Mouse (Mus musculus): ENCODE results near the gene Pparg.
A peak's percentile ranks its signal among the peaks of the same experiment; 100 is the strongest.

Pparg gene

DNA sequence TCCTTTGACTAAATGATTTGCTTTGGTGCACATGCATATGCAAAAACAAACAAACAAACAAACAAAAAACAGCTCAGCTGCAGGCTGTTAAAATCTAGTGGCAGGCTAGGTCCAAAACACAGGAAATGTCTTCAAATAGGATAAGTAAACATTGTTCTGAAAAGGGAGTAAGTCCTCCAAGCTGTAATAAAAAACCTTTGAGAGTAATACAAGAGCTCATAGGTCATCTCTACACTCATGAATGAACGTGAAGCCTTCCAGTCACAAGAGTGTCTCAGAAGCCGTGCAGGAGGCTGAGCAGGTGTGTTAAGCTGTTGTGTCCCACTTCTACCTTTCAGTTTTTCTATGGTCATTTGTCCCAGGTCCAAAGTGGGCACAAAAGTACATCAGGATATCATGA lies 102.6 kb downstream of the Pparg start:
- DNase-seq (ENCODE audit: low spot score in 2 of 2) = no peak

DNA sequence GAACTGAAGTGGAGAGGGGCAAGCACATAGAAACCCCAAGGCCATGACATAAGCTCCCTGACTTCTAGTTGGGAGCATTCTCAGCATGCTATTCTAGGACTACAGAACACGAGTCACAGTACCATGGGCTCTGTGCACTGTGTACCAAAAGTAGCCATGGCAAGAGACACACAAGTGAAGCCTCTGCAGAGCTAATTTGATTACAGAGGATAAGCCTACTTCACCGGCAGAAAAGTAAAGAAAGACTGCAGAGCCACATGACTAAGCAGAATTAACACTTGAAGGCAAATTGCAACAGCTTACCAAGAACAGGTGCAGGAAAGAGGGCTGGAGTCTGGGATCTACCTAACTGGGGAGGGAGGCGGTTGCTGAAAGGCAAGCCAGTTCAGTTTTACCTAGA lies 103.9 kb downstream of the Pparg start:
- no peak for DNase-seq (ENCODE audit: low spot score in 2 of 2)

DNA sequence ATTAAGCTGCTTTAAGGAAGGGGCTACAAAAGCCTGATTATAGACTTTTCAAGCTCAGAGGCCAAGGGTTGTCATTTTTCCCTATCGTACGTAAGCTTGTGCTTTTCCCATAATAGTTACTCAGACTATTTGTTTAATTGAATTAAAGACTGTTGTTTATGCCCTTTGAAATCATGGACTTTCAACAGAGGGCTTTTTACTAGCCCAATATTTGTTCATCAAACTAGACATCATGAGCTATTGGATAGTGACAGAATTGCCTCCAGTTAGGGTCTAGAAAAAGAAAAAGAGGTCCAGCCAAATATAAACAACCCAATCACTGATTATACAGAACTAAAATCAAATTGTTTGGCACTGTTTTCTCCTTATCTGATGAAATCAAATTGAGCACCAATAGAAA lies 104.7 kb downstream of the Pparg start:
- DNase-seq (ENCODE audit: low spot score in 2 of 2) = no peak

DNA sequence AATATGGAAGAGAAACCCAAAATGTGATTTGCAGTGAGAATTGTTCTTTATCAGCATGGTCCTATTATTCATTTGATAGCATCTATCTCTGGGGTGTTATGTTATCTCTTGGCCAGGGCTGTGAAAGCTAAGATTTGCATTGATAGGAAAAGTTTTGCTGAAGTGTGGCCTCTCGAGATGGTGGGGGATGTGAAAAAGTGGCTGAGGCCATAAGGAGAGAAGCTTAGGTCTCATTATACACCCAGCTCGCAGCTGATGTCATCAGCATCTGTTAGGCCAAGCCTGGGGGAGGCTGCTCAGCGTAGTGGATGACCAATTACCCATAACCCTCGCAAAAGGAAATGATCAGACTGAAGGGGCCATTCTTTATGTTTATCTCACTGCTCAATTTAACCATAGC lies 105.1 kb downstream of the Pparg start:
- DNase-seq (ENCODE audit: low spot score in 2 of 2) = no peak

DNA sequence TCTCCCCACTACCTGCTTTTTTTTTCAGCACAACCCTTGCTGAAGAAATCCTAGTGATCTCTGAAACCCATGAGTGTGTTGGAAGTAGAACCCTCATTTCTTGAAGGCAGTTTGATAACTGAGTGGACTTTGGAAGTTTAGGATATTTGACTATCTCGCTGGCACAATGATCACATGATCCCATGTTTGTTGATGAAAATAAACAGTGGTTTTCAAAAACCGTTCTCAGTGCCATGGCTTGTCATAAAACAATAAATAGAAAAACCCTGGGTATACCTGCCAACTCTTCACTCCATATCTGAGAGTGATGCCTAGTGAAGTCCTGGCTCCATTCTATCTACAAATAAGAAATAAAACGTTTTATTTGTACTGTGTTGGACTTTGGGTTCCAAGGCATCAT lies 105.8 kb downstream of the Pparg start:
- DNase-seq (ENCODE audit: low spot score in 2 of 2) = no peak

DNA sequence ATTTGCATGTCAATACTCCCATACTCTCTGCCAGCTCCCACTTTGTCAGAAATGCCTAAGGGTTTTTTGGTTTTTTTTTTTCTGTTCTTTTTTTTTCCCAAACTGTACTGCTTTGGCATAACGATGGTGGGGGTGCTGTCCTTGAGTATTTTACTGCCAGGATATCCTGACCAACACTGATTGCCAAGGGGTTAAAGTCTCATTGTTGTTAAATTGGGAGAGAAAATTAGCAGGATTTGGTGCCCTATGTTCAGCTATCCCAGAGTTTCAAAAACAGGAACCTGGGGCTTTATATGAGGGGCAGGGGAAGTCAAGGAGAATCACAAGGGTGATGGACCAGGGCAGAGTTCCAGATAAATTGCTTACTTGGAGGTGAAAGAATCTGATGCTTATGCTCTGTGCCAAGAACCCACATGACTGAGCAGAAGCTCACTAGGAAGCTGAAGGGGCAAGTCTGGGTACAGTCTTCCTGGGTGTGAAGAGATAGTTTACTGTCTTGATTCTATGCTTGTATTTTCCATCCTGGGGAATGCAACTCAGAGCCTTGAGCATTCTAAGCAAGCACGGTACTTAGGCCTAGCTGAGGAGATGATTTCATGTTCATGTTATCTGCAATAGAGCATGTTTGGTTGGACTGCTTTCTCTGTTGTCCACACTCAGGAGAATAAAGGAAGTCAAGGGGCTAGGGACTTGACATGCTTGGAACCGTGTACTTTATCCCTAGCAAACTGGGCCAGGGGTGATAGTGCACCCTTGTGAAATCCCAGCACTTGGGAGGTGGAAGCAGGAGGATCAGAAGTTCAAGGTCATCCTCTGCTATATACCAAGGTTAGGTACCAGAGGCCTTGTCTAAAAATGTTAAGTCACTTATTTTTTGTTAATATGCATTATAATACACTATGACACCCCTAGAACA lies 109.2 kb downstream of the Pparg start:
- DNase-seq (ENCODE audit: low spot score in 2 of 2) = no peak

DNA sequence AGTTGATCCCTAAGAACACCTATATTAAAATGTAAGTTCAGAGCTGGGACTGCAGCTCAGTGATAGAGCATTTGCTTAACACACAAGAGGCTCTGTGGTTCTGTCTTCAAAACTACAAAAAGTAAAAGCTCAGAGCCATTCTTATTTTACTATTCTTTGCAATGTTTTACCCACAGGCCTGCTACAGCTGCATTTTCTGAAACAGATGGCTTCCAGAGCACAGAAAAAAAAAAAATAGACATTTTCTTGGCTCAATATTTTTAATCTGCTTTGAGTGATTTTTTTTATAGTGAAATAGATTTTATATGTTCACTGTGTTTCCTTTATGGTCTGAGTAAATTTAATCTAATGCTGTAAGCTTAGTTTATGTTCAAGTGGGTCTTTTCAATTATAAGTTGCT lies 111.2 kb downstream of the Pparg start:
- no peak for DNase-seq (ENCODE audit: low spot score in 2 of 2)

DNA sequence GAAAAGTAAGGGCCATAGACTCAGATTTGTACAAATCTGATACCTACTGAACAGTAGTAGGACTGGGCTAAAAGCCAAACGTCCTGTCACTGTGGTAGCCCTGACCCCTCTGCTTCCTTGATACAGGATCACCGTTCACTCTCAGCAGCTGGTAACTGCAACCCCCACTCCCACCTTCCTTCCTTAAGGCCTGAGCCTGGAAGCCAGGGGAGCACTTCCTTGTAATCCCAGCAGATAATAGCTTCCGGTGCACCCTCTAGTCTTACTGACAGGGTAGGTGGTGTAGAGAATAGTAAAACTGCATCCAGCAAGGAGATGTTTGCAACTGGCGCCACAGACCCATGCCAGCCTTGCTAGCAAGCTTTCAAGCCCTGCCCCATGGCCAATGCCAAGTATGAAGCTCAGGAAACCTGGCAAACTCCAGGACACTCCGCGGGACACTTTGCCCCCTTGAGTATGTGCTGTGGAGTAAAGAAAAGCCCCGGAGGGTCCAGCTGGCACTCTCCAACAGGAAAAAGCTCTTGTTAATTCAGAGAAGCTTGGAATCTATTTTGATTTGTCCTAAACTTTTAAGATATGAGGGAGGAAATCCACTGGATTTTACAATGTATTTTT lies 116.4 kb downstream of the Pparg start:
- DNase-seq (ENCODE audit: low spot score in 2 of 2) = no peak

DNA sequence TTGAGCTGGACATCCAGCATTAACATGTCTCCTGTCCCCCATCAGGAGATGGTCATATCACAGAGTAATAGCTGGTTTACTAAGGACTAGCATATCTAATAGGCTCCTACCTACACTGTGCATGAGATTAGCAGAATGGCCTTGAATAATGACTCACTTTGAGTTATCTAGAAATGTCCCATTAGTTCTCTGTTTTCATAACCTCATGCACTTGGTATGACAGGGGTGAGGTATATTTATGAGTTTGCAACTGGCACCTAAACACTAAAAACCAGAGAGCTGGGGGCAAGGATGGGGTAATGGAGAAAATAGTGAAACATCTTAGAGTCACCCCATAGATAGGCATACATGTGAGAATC lies 119.2 kb downstream of the Pparg start:
- DNase-seq (ENCODE audit: low spot score in 2 of 2) = no peak

DNA sequence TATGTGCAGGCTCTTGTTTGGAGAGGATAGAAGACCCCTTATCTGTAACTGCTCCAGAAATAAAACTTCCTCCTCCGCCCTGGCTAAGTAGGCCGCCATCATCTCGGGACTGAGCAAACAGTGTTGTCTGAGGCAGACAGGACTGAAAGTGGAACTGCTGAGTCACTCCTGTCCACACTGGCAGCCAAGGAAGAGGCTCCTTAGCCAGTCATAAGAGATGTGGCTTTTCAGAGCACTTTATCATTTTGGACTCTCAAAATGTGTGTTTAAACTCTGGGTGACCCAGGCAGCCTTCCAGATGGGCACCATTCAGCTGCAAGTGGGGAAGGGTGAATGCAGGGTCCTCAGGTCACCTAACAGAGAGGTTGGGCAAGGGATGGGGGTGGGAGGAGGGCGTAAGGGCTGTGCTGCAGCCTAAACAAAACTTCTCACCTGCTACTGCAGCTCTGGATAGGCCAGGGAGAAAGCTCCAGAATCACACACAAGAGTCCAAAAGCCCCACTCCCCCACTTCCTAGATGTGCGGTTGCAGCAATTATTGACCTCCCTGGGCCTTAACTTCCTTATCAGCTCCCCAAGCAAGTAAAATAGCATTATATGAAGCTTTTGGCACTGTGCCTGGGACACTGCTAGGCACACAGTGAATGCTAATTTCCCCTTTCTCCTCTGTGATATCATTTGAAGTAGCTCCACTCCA lies 119.7 kb downstream of the Pparg start:
- DNase-seq (ENCODE audit: low spot score in 2 of 2) = peak; percentile 45 to 56

DNA sequence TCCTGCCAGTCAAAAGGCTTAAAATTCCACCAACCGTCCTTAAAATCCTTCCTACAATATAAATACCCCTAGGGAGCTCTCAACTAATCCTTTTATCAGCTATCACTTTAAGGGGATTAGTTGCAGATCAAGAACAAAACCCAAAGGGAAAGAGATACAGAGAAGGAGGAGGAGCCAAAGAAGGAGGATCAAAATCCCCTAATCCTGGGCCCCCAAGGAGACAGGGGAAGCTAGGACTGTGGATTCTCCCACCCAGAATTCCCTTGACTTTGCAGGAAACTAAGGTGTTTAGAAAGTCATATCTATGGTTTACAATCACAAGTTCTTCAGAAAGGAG lies 120.2 kb downstream of the Pparg start:
- DNase-seq (ENCODE audit: low spot score in 2 of 2) = no peak

DNA sequence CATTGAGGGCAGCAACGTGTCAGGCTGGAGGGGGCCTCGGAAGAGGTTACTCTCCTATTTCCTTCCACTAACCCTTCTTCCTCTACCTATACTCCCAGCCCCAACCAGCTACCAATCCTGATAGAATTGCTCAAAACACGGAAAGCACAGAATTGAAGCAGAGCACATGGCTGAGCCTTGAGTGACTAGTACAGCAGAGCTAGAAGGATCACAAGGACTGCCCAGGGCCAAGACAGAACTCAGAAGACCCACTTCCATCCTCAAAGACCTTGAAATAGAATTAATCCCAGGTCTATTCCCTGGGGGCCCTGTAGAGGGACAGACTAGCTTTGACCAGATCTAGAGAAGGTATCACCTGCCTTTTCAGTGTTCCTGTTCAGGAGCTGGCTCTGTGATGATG lies 120.9 kb downstream of the Pparg start:
- no peak for DNase-seq (ENCODE audit: low spot score in 2 of 2)

DNA sequence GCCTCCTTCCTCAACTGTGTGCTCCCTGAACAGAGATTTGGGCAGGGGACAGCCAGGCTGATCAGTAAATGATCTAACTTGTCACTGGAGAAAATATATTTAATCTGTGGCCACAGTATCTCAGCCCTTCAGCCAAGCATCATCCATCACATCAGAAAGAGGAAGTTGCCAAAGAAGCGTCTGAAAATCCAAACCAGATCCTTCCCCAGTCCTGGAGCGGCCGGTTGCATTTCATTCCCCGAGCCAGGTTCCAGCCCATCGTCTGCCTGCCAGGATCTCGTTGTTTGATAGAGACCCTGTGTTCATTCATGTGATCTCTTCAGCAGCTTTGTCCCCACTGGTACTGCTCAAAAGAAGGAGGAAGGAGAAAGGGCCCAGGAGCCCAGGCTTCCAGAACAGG lies 124.9 kb downstream of the Pparg start:
- DNase-seq (ENCODE audit: low spot score in 2 of 2) = no peak

DNA sequence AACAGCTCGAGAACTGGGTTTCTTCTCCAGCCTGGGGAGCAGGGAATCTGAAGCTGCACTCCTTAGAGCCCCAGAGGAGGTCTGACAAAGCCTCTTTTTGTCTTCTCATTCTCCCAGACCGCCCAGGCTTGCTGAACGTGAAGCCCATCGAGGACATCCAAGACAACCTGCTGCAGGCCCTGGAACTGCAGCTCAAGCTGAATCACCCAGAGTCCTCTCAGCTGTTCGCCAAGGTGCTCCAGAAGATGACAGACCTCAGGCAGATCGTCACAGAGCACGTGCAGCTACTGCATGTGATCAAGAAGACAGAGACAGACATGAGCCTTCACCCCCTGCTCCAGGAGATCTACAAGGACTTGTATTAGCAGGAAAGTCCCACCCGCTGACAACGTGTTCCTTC lies 129.1 kb downstream of the Pparg start:
- DNase-seq (ENCODE audit: low spot score in 2 of 2) = no peak

DNA sequence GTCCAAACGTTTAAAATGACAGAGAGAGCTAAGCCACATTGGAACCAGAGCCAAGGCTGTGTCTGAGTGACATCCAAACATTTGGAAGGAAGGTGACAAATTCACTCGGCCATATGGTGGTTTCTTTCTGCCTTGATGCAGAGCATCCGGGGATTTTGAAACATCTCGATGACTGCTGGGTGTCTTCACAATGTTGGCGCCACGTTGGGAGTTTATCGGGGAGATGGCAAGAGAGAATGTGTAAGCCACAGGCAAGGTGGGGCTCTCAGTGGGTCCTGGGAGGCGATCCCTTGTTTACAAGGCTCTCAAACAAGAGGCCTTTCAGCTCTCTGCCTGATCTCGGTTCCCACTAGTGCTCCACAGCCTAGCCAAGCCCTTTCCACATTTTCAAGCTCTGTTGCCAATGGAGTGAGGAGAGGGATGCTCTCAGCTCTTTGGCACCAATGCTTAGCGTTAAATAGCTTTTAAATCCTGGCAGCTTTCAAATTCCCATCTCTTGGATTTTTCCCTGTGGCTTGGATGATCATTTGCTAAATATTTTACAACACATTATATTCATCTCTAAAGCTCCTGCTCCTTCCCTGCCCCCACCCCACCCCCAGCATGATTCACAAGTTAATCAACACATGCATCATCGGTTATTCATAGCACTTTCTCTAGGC lies 132.3 kb downstream of the Pparg start:
- peak; percentile 59 to 63 for DNase-seq (ENCODE audit: low spot score in 2 of 2)

DNA sequence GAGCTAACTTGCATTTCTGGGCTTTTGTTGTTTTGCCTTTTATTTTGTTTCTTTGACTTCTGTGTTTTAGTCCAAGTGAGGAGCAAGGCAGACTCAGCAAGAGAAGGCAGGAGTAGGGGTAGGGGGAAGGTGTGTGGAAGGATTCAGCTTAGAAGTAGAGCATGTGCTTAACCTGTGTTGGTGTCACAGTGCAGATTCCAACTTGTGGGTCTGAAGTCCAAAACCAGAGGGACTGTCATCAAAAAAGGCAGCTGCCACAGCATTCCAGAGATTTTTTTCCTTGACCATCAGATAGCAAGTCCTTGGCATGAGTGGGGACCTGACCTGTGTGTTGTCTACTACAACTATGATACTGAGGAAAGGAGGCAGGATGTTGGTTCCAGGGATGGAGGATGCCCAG lies 133.1 kb downstream of the Pparg start:
- no peak for DNase-seq (ENCODE audit: low spot score in 2 of 2)

DNA sequence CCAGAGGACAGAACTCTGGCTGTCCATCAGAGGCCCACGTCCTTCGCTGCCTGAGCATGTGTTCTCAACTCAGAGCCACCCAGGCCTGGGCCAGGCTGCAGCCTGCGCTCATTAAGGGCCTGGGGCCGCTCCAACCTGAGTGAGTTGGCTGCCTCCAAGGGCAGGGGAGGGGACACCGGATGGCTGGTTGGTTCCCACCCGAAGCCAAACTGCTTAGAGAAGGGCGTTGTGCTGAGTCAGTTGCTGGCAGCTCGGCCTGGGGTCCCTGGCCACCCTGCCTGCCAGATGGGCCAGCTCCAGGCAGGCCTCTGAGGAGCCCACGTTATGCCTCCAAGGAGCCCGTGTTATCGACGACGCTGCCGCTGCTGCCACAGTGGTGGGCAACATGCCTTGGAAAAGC lies 138.8 kb downstream of the Pparg start:
- DNase-seq (ENCODE audit: low spot score in 2 of 2) = no peak

DNA sequence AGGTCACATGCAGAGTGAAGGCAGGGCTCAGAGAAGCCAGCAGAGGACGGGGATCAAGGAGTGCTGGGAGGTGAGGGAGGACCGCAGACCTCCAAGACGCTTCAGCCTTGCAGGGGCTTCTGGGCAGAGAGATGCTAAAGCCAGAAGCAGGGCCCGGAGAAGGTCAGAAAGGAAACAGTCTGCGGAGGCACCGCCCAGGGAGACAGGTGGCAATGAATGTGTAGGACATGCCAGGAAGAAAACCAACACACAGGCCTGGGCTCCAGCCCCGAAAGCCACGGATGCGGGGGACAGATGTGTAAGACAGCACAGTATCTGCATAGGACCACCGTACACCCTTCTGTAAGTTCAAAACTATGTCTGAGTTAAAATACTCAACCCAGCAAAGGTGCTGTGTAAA lies 139.5 kb downstream of the Pparg start:
- no peak for DNase-seq (ENCODE audit: low spot score in 2 of 2)

DNA sequence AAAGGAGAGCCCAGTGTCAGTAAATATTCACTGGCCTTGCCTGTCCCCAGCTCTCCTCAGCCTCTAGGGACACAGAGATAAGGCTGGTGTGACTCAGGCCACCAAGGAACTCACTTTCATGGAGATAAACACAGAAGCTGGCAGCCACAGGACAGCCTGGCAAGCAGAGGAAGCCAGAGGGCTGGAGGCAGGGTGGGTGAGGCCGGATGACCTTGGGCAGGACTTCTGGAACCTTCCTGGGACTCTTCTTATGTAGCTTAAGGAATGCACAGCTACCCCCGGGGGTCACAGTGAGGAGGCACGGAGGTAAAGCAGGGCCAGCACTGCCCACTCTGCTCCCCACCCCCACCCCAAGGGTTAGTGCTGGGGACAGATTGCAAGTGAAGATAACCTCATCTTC lies 140.4 kb downstream of the Pparg start:
- DNase-seq (ENCODE audit: low spot score in 2 of 2) = no peak

DNA sequence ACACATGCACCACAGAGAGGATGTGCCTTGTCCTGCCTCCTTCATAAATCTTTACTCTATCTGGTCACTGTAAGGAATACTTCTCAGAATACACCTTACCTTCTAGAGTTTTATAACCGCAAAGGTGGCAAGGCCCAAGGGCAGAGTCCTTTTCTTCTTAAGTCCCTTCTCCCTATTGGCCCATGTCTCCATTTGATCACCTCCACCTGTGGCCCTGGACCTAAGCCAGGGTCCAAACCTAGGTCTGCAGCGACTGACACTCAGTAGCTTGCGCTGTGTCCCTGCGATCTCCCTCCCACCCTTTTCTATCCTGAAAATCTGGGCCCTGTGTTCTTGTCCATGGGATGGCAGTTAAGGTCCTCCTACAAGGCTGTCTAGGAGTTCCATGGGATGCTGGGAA lies 142.3 kb downstream of the Pparg start:
- DNase-seq (ENCODE audit: low spot score in 2 of 2) = no peak

DNA sequence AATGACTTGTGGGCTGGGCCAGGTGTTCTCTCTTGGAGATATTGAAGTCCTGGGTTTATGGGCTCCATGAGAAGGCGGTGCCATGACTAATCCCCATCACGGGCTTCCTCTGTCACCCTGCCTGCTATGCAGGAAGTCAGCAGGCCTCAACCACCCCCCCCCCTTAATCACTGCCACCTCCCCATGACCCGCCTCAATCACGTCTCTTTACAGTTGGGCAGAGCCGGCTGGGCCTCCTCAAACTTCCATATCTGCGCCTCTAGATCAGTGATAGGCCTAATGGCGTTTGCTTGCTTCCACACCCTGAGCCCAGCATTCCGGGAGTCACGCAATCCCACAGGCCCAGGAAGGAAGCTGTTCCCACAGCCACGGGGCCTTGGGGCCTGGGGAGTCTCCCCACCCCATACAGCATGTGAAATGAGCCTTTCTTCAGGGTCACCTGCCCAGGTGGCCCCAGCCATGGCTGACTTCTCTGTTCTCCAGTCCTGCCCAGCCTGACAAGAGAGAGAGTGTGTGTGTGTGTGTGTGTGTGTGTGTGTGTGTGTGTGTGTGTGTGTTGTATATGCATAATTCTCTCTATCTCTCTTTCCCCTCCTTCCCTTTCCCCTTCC lies 142.9 kb downstream of the Pparg start:
- DNase-seq (ENCODE audit: low spot score in 2 of 2) = no peak

DNA sequence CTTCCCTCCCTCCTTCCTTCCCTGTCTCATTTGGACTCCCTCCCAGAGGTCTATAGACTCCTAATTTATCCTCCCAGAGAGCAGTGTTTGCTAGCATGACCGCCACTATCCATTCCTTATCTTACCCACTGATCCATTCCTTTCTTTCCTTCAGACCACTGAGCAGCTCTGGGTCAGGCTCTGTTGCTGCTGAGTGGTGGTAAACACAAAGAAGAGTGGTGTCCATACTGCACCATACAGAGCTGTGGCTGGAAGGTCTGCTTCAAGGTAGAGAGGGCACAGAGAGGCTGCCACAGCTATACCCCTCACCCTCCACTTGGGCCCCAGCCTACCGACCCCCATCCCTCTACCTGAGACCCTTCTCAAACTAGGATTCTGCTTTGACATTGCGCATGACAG lies 143.4 kb downstream of the Pparg start:
- DNase-seq (ENCODE audit: low spot score in 2 of 2) = no peak

All from right cerebral cortex, adult 2 months (tissue).